Mouse (Mus musculus) stomach, embryonic 16.5 days (tissue): ENCODE results near the gene Cabin1. TPM values are rescaled to one million over a fixed set of nuclear protein-coding genes. Genes with fewer than 3 reads are reported as not detected.
A peak's percentile ranks its signal among the peaks of the same experiment; 100 is the strongest.

Experiments
- ATAC-seq: fragments of 200-750 bp; cut with Nextera tagmentation; 2 replicates; pipeline ENCODE4 v1.8.0; 2017; ENCODE audit warnings: moderate number of reproducible peaks, moderate TSS enrichment; ENCODE audit not compliant: insufficient read depth, low FRiP score
- H3K27ac ChIP-seq: fragments of 300-500 bp; sonication (generic); 2 replicates; pipeline ENCODE4 v1.5.1; 2014; ENCODE audit warnings: low read length
- H3K27me3 ChIP-seq: fragments of 300-500 bp; sonication (generic); 2 replicates; pipeline ENCODE4 v1.6.1; 2014; ENCODE audit warnings: low read length, control low read depth, mixed read lengths; ENCODE audit not compliant: control insufficient read depth, insufficient read depth
- H3K36me3 ChIP-seq: fragments of 300-500 bp; sonication (generic); 2 replicates; pipeline ENCODE4 v1.6.1; 2014; ENCODE audit warnings: low read length; ENCODE audit not compliant: control insufficient read depth, insufficient read depth
- H3K4me1 ChIP-seq: fragments of 300-500 bp; sonication (generic); 2 replicates; pipeline ENCODE4 v1.6.1; 2014; ENCODE audit warnings: low read length, control low read depth, mixed read lengths; ENCODE audit not compliant: control insufficient read depth, insufficient read depth
- H3K4me2 ChIP-seq: fragments of 300-500 bp; sonication (generic); 2 replicates; pipeline ENCODE4 v1.6.1; 2014; ENCODE audit warnings: low read depth, low read length, mixed read lengths
- H3K4me3 ChIP-seq: fragments of 300-500 bp; sonication (generic); replicated peaks from 2 replicates; pipeline ENCODE4 v1.5.1; 2014; ENCODE audit warnings: mild to moderate bottlenecking, low read length
- H3K9ac ChIP-seq: fragments of 300-500 bp; sonication (generic); 2 replicates; pipeline ENCODE4 v1.6.1; 2014; ENCODE audit warnings: low read length
- H3K9me3 ChIP-seq: fragments of 300-500 bp; sonication (generic); replicated peaks from 2 replicates; pipeline ENCODE4 v1.6.1; 2016; ENCODE audit warnings: low read length, control low read depth; ENCODE audit not compliant: control insufficient read depth
- WGBS: fragments of 180-500 bp; shearing (Covaris S2); extraction: QIAGEN DNeasy Blood & Tissue Kit; methylation state at CpG from one replicate; pipeline ENCODE4 v1.1.7; 2014; 5-methylcytosine and 5-hydroxymethylcytosine counted together
- polyA plus RNA-seq: library from polyadenylated mRNA; unstranded; fragments of >200 nt; fragmentation: Nextera tagmentation; extraction: Ambion mirVana; gene quantifications from 2 replicates; pipeline ENCODE4 v1.2.1, GENCODE M21; 2015

Gene Cabin1
- polyA plus RNA-seq, 1 experiment from 2014 or later: 34.0 TPM

GRCm38 (mm10) chr10:75744017-75744416, 20.1 kb downstream of the Cabin1 start:
- H3K4me1 ChIP-seq: no peaks in the 10 kb centered on the region
- no peaks in the 10 kb centered on the region for H3K27me3 ChIP-seq
- no peaks in the 10 kb centered on the region for H3K9me3 ChIP-seq
- WGBS: 38% methylated on average over 3 of the region's 3 CpGs
- peak; percentile 84 for ATAC-seq
- no peak overlapping the region for H3K4me2 ChIP-seq
- H3K4me3 ChIP-seq: no peak overlapping the region
- peaks cover 15% of the 10 kb centered on the region; the same call in 1 of the 2 replicates for H3K36me3 ChIP-seq
- no peak overlapping the region for H3K9ac ChIP-seq
- no peak overlapping the region for H3K27ac ChIP-seq

- Histone ChIP-seq H3K4me2 (no peak overlapping the region), H3K4me1 (no peaks in the 10 kb centered on the region), H3K9ac (no peak overlapping the region), H3K9me3 (no peaks in the 10 kb centered on the region), H3K36me3 (peaks cover 15% of the 10 kb centered on the region; the same call in 1 of the 2 replicates), H3K4me3 (no peak overlapping the region), H3K27ac (no peak overlapping the region), H3K27me3 (no peaks in the 10 kb centered on the region)
- ATAC-seq: no peak
- 93% methylated on average over 12 of the region's 12 CpGs for WGBS
Observed at GRCm38 (mm10) chr10:75743369-75743768, 20.8 kb downstream of the Cabin1 start.

- Histone ChIP-seq H3K9ac (no peak overlapping the region), H3K36me3 (peaks cover 4% of the 10 kb centered on the region; the same call in 1 of the 2 replicates), H3K4me3 (no peak overlapping the region), H3K27ac (no peak overlapping the region), H3K27me3 (no peaks in the 10 kb centered on the region), H3K9me3 (no peaks in the 10 kb centered on the region), H3K4me1 (no peaks in the 10 kb centered on the region), H3K4me2 (no peak overlapping the region)
- ATAC-seq: no peak
- 93% methylated on average over 3 of the region's 3 CpGs for WGBS
Observed at GRCm38 (mm10) chr10:75740866-75741265, 23.3 kb downstream of the Cabin1 start.

- no peak overlapping the region for H3K4me2 ChIP-seq
- ATAC-seq: no peak
- no peak overlapping the region for H3K4me3 ChIP-seq
- no peaks in the 10 kb centered on the region for H3K4me1 ChIP-seq
- H3K9me3 ChIP-seq: no peaks in the 10 kb centered on the region
- no peaks in the 10 kb centered on the region for H3K27me3 ChIP-seq
- H3K27ac ChIP-seq: no peak overlapping the region
- 93% methylated on average over 7 of the region's 7 CpGs for WGBS
- H3K9ac ChIP-seq: no peak overlapping the region
- peaks cover 9% of the 10 kb centered on the region; the same call in 1 of the 2 replicates for H3K36me3 ChIP-seq
Observed at GRCm38 (mm10) chr10:75725449-75725848, 38.7 kb downstream of the Cabin1 start.

GRCm38 (mm10) chr10:75720215-75720614, 43.9 kb downstream of the Cabin1 start:
- H3K9ac ChIP-seq: no peak overlapping the region
- H3K9me3 ChIP-seq: no peaks in the 10 kb centered on the region
- H3K4me3 ChIP-seq: no peak overlapping the region
- no peak for ATAC-seq
- H3K27me3 ChIP-seq: no peaks in the 10 kb centered on the region
- 80% methylated on average over 5 of the region's 5 CpGs for WGBS
- no peak overlapping the region for H3K27ac ChIP-seq
- H3K4me2 ChIP-seq: no peak overlapping the region
- H3K4me1 ChIP-seq: no peaks in the 10 kb centered on the region
- H3K36me3 ChIP-seq: peaks cover 13% of the 10 kb centered on the region

GRCm38 (mm10) chr10:75714795-75715194, 49.3 kb downstream of the Cabin1 start:
- H3K27ac ChIP-seq: no peak overlapping the region
- WGBS: 72% methylated on average over 3 of the region's 3 CpGs
- H3K9ac ChIP-seq: no peak overlapping the region
- ATAC-seq: no peak
- H3K36me3 ChIP-seq: peaks cover 6% of the 10 kb centered on the region; the same call in 1 of the 2 replicates
- no peak overlapping the region for H3K4me3 ChIP-seq
- no peaks in the 10 kb centered on the region for H3K27me3 ChIP-seq
- no peaks in the 10 kb centered on the region for H3K4me1 ChIP-seq
- no peak overlapping the region for H3K4me2 ChIP-seq
- H3K9me3 ChIP-seq: no peaks in the 10 kb centered on the region

- H3K36me3 ChIP-seq: peaks cover 6% of the 10 kb centered on the region; the same call in 1 of the 2 replicates
- H3K4me1 ChIP-seq: no peaks in the 10 kb centered on the region
- H3K9ac ChIP-seq: no peak overlapping the region
- no peak overlapping the region for H3K27ac ChIP-seq
- no peaks in the 10 kb centered on the region for H3K27me3 ChIP-seq
- H3K9me3 ChIP-seq: no peaks in the 10 kb centered on the region
- 91% methylated on average over 11 of the region's 11 CpGs for WGBS
- H3K4me2 ChIP-seq: no peak overlapping the region
- no peak for ATAC-seq
- no peak overlapping the region for H3K4me3 ChIP-seq
Observed at GRCm38 (mm10) chr10:75713026-75713425, 51.1 kb downstream of the Cabin1 start.

GRCm38 (mm10) chr10:75710210-75710609, 53.9 kb downstream of the Cabin1 start:
- 82% methylated on average over 2 of the region's 2 CpGs for WGBS
- ATAC-seq: no peak

GRCm38 (mm10) chr10:75709261-75709660, 54.9 kb downstream of the Cabin1 start:
- H3K4me2 ChIP-seq: no peak overlapping the region
- no peak overlapping the region for H3K9ac ChIP-seq
- WGBS: 93% methylated on average over 9 of the region's 9 CpGs
- no peaks in the 10 kb centered on the region for H3K27me3 ChIP-seq
- no peaks in the 10 kb centered on the region for H3K9me3 ChIP-seq
- no peaks in the 10 kb centered on the region for H3K36me3 ChIP-seq
- peaks cover 5% of the 10 kb centered on the region for H3K4me1 ChIP-seq
- no peak overlapping the region for H3K27ac ChIP-seq
- no peak for ATAC-seq
- H3K4me3 ChIP-seq: no peak overlapping the region

More at GRCm38 (mm10) chr10:75710210-75710609, 53.9 kb downstream of the Cabin1 start:
- no peak overlapping the region for H3K9ac ChIP-seq
- no peaks in the 10 kb centered on the region for H3K9me3 ChIP-seq
- no peaks in the 10 kb centered on the region for H3K27me3 ChIP-seq
- no peak overlapping the region for H3K4me3 ChIP-seq
- no peak overlapping the region for H3K4me2 ChIP-seq
- H3K27ac ChIP-seq: no peak overlapping the region
- no peaks in the 10 kb centered on the region for H3K4me1 ChIP-seq
- no peaks in the 10 kb centered on the region for H3K36me3 ChIP-seq

GRCm38 (mm10) chr10:75708633-75708992, 55.5 kb downstream of the Cabin1 start:
- Histone ChIP-seq H3K4me2 (no peak overlapping the region), H3K9me3 (no peaks in the 10 kb centered on the region), H3K4me3 (no peak overlapping the region), H3K27me3 (no peaks in the 10 kb centered on the region), H3K4me1 (peaks cover 12% of the 10 kb centered on the region), H3K27ac (no peak overlapping the region), H3K9ac (no peak overlapping the region), H3K36me3 (no peaks in the 10 kb centered on the region)
- WGBS: 49% methylated on average over 9 of the region's 9 CpGs
- ATAC-seq: peak; percentile 23; the same call in 1 of the 2 replicates
